Mouse (Mus musculus) olfactory bulb, adult 2 months (tissue): ENCODE data around the gene Lingo2. TPM values are rescaled to one million over a fixed set of nuclear protein-coding genes. Genes with fewer than 3 reads are reported as not detected.

Source experiments
- H3K27ac ChIP-seq: fragments of 200-500 bp; 2 replicates; pipeline ENCODE4 v1.5.1; 2012; ENCODE audit warnings: low read depth, low read length; ENCODE audit not compliant: insufficient read depth
- H3K4me1 ChIP-seq: fragments of 200-500 bp; 2 replicates; pipeline ENCODE4 v1.6.1; 2012; ENCODE audit warnings: low read length; ENCODE audit not compliant: control insufficient read depth, insufficient read depth
- H3K4me3 ChIP-seq: fragments of 200-500 bp; 2 replicates; pipeline ENCODE4 v1.5.1; 2012; ENCODE audit warnings: mild to moderate bottlenecking, low read depth, low read length, moderate library complexity; ENCODE audit not compliant: insufficient read depth
- CTCF ChIP-seq: fragments of 200-500 bp; IDR thresholded peaks from 2 replicates; pipeline ENCODE4 v1.5.1; 2012; ENCODE audit warnings: low read depth, mild to moderate bottlenecking, low read length, moderate library complexity; ENCODE audit not compliant: insufficient read depth
- POLR2A ChIP-seq: fragments of 200-500 bp; IDR thresholded peaks from 2 replicates; pipeline ENCODE4 v1.6.1; 2012; ENCODE audit warnings: mild to moderate bottlenecking, low read depth, low read length, moderate library complexity; ENCODE audit not compliant: insufficient read depth
- WGBS: fragments of 180-500 bp; shearing (Covaris S2); methylation state at CpG from one replicate; pipeline ENCODE4 v1.1.7; 2018; 5-methylcytosine and 5-hydroxymethylcytosine counted together
- polyA plus RNA-seq: library from polyadenylated mRNA; stranded (reverse); fragments of >200 nt; gene quantifications from 2 replicates; pipeline ENCODE4 v1.2.4, GENCODE M21; 2012; ENCODE audit warnings: low replicate concordance; ENCODE audit not compliant: missing spikeins, insufficient read depth, insufficient read length

Lingo2 gene
- polyA plus RNA-seq, 1 experiment = not detected

GRCm38 (mm10) chr4:36354401-36354800, 597.1 kb downstream of the Lingo2 start:
- 93% methylated on average over 2 of the region's 2 CpGs for WGBS
- no peak overlapping the region for H3K27ac ChIP-seq
- no peak overlapping the region for H3K4me3 ChIP-seq
- TF ChIP-seq CTCF = no peak
- TF ChIP-seq POLR2A = no peak
- H3K4me1 ChIP-seq = no peaks in the 10 kb centered on the region

DNA sequence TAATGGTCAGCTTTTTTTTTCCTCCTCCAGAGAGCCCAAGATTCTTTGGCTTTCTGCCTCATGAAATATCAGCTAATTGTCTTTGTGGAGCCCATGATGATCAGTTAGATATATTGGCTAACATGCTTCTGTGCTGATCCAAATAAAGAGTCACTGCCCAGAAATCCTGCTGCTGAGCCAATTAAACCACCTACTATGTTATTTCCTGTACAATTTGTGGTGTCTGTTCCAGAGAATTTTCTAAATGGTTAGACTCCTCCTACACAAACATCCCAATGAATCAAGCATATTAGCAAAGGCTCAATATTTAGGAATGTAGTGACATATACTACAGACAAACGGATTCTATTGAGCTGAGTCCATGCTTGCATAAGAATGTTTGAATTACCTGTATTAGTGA, 619.8 kb downstream of the Lingo2 start:
- no peak overlapping the region for H3K27ac ChIP-seq
- H3K4me3 ChIP-seq = no peak overlapping the region
- TF ChIP-seq POLR2A (no peak), CTCF (no peak)
- no peaks in the 10 kb centered on the region for H3K4me1 ChIP-seq
- WGBS = 73% methylated on average over 1 of the region's 1 CpGs

DNA sequence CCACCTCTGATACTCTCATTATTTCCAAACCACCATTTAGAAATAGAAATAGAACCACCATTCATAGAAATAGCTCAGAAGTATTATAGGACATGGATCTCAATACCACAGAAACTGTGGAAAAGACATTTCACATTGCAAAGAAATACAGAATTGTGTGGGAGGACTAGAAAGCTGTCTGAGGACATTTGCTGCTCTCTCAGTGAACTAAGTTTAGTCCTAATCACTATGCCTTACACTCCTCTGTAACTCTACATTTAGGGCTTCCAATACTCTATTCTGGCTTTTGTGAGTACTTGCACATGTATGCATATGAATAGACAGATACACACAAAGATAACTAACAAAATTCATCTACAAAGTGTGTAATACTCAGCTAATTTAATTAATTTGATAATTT, 625.9 kb downstream of the Lingo2 start:
- TF ChIP-seq CTCF (no peak), POLR2A (no peak)
- Histone ChIP-seq H3K4me1 (no peaks in the 10 kb centered on the region), H3K27ac (no peak overlapping the region), H3K4me3 (no peak overlapping the region)

DNA sequence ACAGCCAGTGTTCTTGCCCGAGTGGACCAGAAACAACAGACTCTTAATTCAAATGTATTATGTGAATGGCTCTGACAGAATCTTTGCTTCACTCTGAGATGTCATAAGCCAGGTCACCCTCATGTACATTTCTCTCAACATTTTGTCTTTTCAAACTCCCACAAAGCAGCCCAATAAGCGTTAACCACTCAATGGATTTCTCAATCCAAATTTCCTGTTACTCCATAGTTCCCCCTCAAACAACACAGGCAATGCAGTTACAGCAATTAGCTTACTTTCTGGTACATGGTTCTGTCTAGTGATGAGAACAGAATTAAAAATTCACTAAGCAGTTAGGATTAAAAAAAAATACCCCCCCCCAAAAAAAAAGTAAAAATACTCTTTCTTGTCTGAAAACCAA, 638.5 kb downstream of the Lingo2 start:
- no peaks in the 10 kb centered on the region for H3K4me1 ChIP-seq
- no peak overlapping the region for H3K4me3 ChIP-seq
- no peak overlapping the region for H3K27ac ChIP-seq
- no peak for TF ChIP-seq CTCF
- TF ChIP-seq POLR2A = no peak
- WGBS = 67% methylated on average over 2 of the region's 2 CpGs

DNA sequence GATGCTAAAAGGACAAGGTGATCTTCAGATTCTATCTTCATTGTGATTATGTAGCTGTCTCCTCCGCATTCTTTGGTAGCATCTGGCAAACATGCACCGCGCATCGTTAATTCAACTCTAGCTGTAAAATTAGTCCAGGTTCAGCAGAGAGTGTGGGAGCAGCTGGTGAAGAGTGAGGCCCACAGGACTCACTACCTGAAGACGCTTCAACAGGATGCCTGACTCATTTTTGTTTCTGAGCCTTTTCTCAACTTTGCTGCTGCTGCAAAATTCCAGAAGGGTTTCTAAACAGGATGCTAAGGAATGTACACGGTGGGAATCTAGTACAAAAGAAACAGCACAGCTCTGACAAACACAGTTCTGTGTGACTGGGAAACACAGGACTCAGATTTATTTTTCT, 640.1 kb downstream of the Lingo2 start:
- no peak overlapping the region for H3K27ac ChIP-seq
- no peak overlapping the region for H3K4me3 ChIP-seq
- TF ChIP-seq CTCF (no peak), POLR2A (no peak)
- 85% methylated on average over 6 of the region's 6 CpGs for WGBS
- H3K4me1 ChIP-seq = no peaks in the 10 kb centered on the region

DNA sequence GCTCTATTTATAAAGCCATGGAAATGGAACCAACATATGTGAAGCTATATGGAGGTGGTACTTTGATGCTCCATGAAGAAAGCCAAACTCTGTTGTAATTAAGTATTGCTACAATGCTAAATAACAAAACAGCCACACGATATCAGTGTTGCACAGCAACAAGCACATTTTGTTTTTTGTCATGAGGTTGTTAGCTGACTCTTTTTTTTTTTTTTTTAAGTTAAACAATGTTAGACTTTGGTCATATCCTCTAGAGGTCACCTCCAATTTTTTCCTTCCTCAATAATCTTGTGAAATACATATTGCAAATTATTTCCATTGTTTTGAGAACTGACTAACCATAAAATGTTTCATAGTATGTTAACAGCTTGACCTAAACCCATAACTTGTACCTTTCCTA, 646.3 kb downstream of the Lingo2 start:
- WGBS = 93% methylated on average over 1 of the region's 1 CpGs
- no peaks in the 10 kb centered on the region for H3K4me1 ChIP-seq
- TF ChIP-seq POLR2A = no peak
- no peak for TF ChIP-seq CTCF
- H3K4me3 ChIP-seq = no peak overlapping the region
- H3K27ac ChIP-seq = no peak overlapping the region

- H3K4me3 ChIP-seq = no peak overlapping the region
- H3K27ac ChIP-seq = no peak overlapping the region
- TF ChIP-seq CTCF (no peak), POLR2A (no peak)
- WGBS = 45% methylated on average over 8 of the region's 8 CpGs
- H3K4me1 ChIP-seq = no peaks in the 10 kb centered on the region
These were observed 661.9 kb downstream of the Lingo2 start for GRCm38 (mm10) chr4:36289701-36290053.

GRCm38 (mm10) chr4:36288813-36289700, 662.5 kb downstream of the Lingo2 start:
- Histone ChIP-seq H3K4me1 (no peaks in the 10 kb centered on the region), H3K27ac (no peak overlapping the region), H3K4me3 (peak overlapping the region; percentile 18; the same call in 1 of the 2 replicates)
- 10% methylated on average over 17 of the region's 17 CpGs for WGBS
- no peak for TF ChIP-seq CTCF
- no peak for TF ChIP-seq POLR2A

DNA sequence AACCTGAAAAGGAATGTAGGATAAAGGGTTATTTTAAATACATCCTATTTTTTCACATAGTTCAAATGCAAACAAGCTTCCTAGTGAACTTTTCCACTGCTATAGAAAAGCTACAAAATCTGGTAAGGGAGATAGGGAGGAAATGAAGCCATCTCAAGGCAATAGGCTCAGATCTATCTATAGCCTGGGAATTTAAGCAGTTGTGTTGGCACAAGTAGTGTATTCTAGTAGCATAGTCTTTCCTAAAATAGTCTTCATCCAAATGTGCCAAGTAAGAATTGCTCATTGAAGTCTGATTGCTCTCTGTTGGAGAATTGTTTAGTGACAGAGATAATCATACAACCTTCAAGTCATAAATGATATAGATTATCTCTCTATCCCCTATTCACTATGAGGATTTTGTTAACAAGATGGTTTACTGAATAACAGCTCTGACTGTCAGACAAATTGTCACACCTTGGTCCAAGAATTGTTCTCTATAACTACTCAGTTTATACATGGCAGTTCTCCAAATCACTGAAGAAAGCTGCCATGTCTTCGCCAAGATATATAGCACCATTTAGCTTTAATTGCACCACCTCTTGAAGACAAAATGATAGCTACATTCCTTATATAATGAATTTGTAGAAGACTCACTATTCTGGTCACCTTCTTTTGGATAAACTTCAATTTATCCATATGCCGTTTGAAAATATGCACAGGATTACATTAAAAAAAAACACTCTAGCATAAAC, 688.9 kb downstream of the Lingo2 start:
- Histone ChIP-seq H3K27ac (no peak overlapping the region), H3K4me1 (no peaks in the 10 kb centered on the region), H3K4me3 (no peak overlapping the region)
- WGBS = 84% methylated on average over 2 of the region's 2 CpGs
- no peak for TF ChIP-seq CTCF
- no peak for TF ChIP-seq POLR2A
